Mouse (Mus musculus): ENCODE results near the gene Inpp4b.

DNA sequence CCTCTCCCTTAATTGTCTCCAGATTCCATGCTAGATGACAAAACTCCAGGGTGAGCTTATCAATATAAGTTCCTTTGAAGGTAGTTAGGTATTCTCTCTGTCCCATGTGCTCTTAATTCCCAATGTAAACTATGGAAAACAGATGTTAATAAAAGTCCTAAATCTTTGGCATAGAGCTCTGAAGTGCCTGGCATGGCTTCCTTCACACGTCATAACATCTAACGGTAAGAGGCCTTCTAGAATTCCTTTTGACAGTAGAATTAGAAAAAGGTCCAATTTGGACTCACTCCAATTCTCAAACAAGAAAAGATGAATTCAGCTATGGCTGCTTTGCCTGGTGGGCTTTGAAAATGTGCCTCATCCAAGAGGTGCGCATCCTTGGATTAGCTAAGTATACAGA, 236.6 kb downstream of the Inpp4b start:
- TF ChIP-seq CTCF (IDR thresholded peaks at IDR 0.05; ENCODE audit: borderline replicate concordance, insufficient read depth, low read length) (no peak), POLR2A (IDR thresholded peaks at IDR 0.05; ENCODE audit: low read depth, low read length) (no peak)

All from embryonic fibroblast, embryonic 13.5 days (primary cell).